Mouse (Mus musculus): ENCODE measurements at regions not wholly inside any gene's neighbourhood (a gene's known extent, or its start where the extent isn't known, plus 50 kb on each side); places are given as distances from the start of the nearest gene placed in this dataset.

- intact Hi-C loops (cut with DNase I) = no loop called here
- no peak for DNase-seq (ENCODE audit: low spot score in 2 of 2)
These were observed 51.3 kb upstream of the Rnf138rt1 start for GRCm38 (mm10) chrX:163812431-163812830.

GRCm38 (mm10) chrX:163814806-163815205 lies 53.7 kb upstream of the Rnf138rt1 start:
- intact Hi-C loops (cut with DNase I) = no loop called here
- peak in 1 of 2 experiments; percentile 3 for DNase-seq (ENCODE audit: low spot score in 2 of 2)

GRCm38 (mm10) chrX:163822298-163822697 lies 61.2 kb upstream of the Rnf138rt1 start:
- no peak for DNase-seq (ENCODE audit: low spot score in 2 of 2)

GRCm38 (mm10) chrX:163827461-163827860 lies 66.3 kb upstream of the Rnf138rt1 start:
- intact Hi-C loops (cut with DNase I) = no loop called here
- no peak for DNase-seq (ENCODE audit: low spot score in 2 of 2)

More at GRCm38 (mm10) chrX:163822298-163822697, 61.2 kb upstream of the Rnf138rt1 start:
- intact Hi-C loops (cut with DNase I) = no loop called here

- DNase-seq (ENCODE audit: low spot score in 2 of 2) = no peak
- intact Hi-C loops (cut with DNase I) = no loop called here
These were observed 63.4 kb upstream of the Ap1s2 start for GRCm38 (mm10) chrX:163845408-163845807.

- intact Hi-C loops (cut with DNase I) = loop anchor here (1.0 kb wide), 1 partner anchor 58 kb away; no protein-coding TSS in a partner anchor
- peak; percentile 8 to 26 for DNase-seq (ENCODE audit: low spot score in 2 of 2)
These were observed 61.9 kb upstream of the Ap1s2 start for GRCm38 (mm10) chrX:163846890-163847289.

GRCm38 (mm10) chrX:163847651-163848050 lies 61.2 kb upstream of the Ap1s2 start:
- DNase-seq (ENCODE audit: low spot score in 2 of 2) = no peak
- intact Hi-C loops (cut with DNase I) = loop anchor here (1.0 kb wide), 1 partner anchor 58 kb away; no protein-coding TSS in a partner anchor

GRCm38 (mm10) chrX:163848510-163849199 lies 60.2 kb upstream of the Ap1s2 start:
- intact Hi-C loops (cut with DNase I) = no loop called here
- DNase-seq (ENCODE audit: low spot score in 2 of 2) = peak; percentile 17 to 24

- no peak for DNase-seq (ENCODE audit: low spot score in 2 of 2)
- intact Hi-C loops (cut with DNase I) = no loop called here
These were observed 57.8 kb upstream of the Ap1s2 start for GRCm38 (mm10) chrX:163850915-163851599.

- intact Hi-C loops (cut with DNase I) = no loop called here
- no peak for DNase-seq (ENCODE audit: low spot score in 2 of 2)
These were observed 50.3 kb upstream of the Ap1s2 start for GRCm38 (mm10) chrX:163858494-163858893.
